Mouse (Mus musculus) cerebellum, postnatal 36 days (tissue): ENCODE measurements around the gene Stk25.

Experiments
- DNase-seq, 2 experiments: peaks; one replicate each; pipeline ENCODE4 v3.0.0; 2021 to 2022; ENCODE audit warnings: mixed read lengths in 2 of 2

Stk25 gene

DNA sequence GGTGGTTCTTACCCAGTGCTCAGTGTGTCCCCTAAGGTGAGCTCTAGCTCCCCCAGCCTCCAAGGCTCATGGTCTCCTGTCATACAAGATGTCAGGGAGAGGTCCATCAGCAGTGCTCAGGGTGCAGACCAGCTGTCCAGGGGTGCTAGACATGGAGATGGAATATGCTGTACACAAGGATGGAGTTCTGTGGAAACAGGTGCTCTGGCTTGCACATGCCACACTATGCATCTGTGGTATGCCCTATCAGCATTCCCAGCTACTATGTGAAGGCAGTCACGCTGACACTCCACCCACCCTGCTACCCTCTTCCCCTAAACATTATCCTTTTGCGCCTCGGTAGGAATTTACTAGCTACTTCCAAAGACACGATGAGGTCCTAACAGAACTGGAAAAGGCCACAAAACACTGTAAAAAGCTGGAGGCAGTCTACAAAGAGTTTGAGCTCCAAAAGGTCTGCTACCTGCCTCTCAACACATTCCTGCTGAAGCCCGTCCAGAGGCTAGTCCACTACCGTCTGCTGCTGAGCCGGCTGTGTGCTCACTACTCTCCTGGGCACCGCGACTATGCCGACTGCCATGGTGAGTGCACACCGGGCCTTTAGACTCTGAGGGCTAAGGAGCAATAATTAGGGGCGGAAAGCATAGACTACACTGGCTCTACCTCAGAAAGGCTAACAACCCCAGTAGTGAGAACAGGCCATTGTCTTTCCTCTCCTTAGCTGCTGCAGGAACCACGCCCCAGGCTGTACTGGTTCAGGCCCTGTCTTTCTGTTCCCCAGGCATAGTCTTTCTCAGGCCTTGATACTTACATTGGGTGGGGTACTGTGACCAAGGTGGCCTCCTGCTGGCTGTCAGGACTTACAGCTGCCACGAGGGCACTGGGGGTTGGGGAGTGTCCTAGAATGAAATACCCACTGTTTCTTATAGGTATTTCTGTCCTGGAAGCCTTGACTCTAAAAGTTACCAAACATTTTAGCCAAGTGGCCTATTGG lies 51.1 kb downstream of the Stk25 start:
- DNase-seq, result no peak

DNA sequence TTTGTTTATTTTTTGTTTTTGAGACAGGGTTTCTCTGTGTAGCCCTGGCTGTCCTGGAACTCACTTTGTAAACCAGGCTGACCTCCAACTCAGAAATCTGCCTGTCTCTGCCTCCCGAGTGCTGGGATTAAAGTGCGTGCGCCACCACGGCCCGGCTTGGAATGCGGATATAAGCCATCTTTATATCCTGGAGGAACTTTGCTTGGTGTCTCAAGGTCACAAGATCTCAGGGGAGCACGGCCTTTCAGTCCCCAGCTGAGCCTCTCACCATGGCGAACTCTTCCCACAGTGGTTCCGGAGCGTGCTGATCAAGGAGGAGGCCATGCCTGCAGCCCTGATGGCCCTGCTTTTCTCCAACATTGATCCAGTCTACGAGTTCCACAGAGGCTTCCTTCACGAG lies 54.5 kb downstream of the Stk25 start:
- DNase-seq, result no peak

DNA sequence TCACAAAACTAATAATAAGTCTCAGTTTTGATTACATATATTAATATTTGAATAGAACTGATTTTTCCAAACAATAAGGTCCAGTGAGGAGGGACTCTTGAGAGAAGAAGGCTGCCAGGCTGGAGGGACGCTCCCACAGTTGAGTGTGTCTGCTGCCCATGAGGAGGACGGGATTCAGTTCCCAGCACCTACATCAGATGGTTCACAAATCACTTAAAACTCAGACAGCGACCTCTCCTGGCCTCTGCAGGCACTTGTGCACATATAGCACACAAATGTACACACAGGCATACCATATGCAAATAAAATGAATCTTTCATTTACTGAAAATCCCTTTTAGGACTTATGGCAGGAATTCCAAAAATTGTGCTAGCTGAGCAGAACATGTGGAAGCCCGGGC lies 55.5 kb downstream of the Stk25 start:
- no peak for DNase-seq

DNA sequence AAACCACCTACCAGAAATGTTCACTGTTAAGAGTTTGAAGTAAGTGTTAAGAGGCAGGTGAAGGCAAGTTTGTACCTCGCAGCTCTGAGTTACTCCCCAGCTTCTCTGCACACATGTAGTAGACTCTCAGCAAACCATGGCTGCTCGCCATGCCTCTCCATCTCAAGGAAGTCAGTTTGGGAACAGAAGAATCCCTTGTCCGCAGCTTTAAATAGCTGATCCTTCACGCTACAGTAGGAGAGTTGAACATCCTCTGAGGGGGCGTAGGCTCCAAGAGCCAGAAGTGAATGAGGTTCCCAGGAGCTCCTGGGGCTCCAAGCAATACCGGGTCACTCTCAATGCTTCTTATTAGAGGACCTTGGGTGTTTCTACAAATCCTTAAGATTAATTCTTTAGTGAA lies 62.5 kb downstream of the Stk25 start:
- no peak for DNase-seq

DNA sequence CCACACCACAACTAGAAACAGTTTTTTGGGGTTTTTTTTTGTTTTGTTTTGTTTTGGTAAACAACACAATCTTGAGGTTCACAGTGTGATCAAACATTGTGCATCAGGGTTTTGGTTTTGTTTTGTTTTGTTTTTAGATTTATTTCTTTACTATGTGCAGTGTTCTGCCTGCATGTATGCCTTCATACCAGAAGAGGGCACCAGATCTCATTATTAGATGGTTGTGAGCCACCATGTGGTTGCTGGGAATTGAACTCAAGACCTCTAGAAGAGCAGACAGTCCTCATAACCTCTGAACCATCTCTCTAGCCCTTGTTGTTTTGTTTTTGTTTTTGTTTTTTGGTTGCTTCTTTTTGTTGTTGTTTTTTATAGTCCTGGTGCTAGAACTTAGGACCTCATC lies 64.5 kb downstream of the Stk25 start:
- no peak for DNase-seq

DNA sequence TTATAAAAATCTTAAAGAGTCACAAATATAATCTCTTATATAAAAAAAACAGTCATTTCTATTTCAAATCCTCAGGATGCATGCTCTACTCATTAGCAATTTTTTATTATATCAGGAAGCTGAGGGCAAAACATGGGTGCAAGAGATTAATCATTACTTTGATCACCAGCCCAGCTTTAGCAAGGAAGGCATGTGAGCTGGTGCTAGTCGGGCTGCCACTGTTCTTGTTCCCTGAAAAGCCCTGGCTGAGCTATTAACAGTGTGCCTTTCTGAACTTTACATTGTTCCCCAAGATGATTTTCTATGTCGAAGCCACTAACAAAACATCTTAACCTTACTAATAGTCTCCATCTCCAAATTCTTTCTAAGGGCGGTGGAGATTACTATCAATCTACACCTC lies 70.1 kb downstream of the Stk25 start:
- DNase-seq, result no peak

DNA sequence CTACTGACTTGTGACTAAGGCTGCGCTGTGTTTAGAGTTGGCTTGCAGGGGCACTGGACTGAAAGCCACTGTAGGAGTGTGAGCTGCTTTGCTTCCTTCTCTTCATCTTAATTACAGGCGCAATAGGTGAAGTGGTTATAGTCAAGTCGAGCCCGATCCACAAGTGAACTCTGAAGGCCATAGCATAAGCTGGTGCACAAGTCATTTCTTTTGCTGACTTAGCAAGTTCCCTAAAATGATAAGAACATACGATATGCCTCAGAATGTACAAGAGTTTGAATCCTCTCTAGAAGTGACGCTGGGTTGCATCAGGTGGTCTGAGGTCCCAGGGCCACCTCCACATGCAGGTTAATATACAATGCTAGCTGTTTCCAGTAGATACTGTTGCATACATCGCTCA lies 76.9 kb downstream of the Stk25 start:
- DNase-seq, result no peak

DNA sequence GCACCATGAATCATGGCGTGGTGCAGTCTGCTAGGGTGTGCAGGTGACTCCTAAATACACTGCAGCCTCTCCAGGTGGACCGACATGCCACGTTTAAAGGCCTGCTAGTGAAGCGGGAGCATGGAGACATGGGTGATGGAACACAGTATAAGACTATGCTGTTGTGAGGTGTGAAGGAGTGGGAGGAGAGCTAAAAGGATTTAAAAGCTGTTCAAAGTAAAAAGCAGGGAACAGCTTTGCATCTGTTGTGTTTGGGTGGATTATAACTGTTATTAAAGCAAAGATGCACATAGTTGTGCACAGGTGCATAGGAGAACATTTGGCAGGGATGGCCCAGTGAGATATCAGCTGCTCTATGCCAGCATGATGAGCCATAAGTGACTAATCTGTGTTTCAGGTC lies 80.6 kb downstream of the Stk25 start:
- DNase-seq, result no peak

DNA sequence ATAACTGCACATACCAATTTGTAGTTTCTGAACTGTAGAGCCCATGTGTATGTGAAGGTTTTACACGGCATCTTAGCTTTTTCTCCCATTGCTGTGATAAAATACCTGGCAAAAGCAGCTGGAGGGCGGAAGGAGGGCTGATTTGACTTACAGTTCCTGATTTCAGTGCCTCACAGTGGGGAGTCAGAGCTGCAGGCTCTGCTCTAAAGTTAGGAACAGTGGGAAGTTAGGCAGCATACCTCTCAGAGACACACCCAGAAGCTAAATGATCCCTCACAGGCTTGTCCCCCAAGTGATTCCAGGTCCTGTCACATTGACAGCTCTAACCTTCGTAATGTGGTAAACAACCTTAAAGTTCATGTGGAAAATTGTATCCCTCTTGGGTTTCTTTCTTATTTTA lies 81.4 kb downstream of the Stk25 start:
- no peak for DNase-seq
